Mouse (Mus musculus) brain, embryonic 14.5 days (tissue): ENCODE data around the gene Lgr5.

Source experiments
- CTCF ChIP-seq: fragments of 200-500 bp; IDR thresholded peaks from 2 replicates; pipeline ENCODE4 v1.5.1; 2012; ENCODE audit warnings: inconsistent platforms, mild to moderate bottlenecking, moderate library complexity, borderline replicate concordance; ENCODE audit not compliant: insufficient read depth, insufficient read length; ENCODE audit errors: extremely low read depth
- POLR2A ChIP-seq: fragments of 200-500 bp; IDR thresholded peaks from 2 replicates; pipeline ENCODE4 v1.6.1; 2012; ENCODE audit warnings: mild to moderate bottlenecking, inconsistent platforms, borderline replicate concordance; ENCODE audit not compliant: poor library complexity, insufficient read depth, insufficient read length, severe bottlenecking; ENCODE audit errors: extremely low read depth

- TF ChIP-seq CTCF (no peak), POLR2A (no peak)
Observed at GRCm38 (mm10) chr10:115437286-115437685, 150.3 kb downstream of the Lgr5 start.
